Mouse (Mus musculus): ENCODE measurements around the gene Trp53tg5. TPM values are rescaled to one million over a fixed set of nuclear protein-coding genes. Genes with fewer than 3 reads are reported as not detected.

The Trp53tg5 gene
- total RNA-seq, 2 experiments from 2014 or later = not detected

DNA sequence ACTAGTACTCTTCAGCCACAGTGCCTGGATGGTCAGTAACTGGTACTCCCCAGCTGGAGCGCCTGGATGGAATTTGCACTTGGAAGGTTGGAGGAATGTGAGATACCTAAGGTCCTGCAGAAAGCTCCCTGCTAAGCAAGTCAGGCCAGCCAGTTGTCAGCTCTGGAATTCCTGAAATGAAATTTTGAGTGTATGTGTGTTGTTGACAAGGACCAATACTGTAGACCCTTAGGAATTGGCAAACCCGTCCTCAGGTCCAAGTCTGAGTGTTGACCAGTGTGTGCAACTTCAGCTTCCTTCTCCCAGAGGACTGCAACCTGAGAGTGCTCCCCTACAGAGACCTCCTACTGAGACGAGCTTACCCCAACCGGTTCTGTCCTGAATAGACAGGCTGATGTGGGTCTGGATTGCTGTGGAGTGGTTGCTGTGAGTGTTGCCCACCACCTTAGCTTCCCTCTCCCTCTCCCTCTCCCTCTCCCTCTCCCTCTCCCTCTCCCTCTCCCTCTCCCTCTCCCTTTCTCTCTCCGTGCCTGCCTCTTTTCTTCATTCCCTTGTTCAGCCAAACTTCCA, 37.2 kb upstream of the Trp53tg5 start:
- DNase-seq = no peak
- intact Hi-C loops (cut with DNase I) = no loop called here
- Histone ChIP-seq H3K4me3 (no peak overlapping the region), H3K27ac (0 out of 2 replicates have a peak overlapping the region, but pooled peaks have one; percentile 20)
- TF ChIP-seq CTCF (IDR thresholded peaks at IDR 0.05) = no peak

- Histone ChIP-seq H3K27ac (no peak overlapping the region), H3K4me3 (no peak overlapping the region)
- DNase-seq = no peak
- TF ChIP-seq CTCF (IDR thresholded peaks at IDR 0.05) = no peak
- intact Hi-C loops (cut with DNase I) = no loop called here
These were observed 34.3 kb upstream of the Trp53tg5 start for GRCm38 (mm10) chr2:164507811-164508210.

DNA sequence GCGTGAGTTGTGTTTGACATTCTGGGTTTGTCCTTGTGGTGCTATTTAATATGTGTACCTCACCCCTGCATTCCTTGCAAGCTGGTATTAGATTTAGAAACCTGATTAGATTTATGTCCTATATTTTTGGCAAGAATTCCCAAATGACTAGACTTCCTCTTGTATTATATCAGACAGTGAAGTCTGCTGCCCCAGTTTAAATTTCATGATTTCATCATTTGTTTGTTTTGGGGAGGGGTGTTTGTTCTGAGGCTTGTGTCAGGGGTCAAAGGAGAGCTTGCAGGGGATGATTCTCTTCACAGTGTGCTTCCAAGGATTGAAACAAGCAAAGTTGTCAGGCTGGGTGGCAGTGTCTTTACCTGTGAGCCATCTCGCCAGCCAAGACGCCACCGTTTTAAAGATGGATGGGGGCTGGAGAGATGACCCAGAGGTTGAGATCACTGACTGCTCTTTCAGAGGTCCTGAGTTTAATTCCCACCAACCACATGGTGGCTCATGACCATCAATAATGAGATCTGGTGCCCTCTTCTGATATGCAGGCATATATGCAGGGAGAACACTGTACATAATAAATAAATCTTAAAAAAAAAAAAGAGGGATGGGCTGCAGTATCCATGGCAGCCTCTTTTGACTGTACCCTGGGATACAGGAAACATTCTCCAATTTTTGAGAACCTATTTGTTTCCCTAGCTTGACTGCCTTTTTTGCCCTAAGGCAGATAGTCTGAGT, 32.3 kb upstream of the Trp53tg5 start:
- 0 out of 2 replicates have a peak, but pooled peaks have one; percentile 2 for TF ChIP-seq CTCF (IDR thresholded peaks at IDR 0.05)
- Histone ChIP-seq H3K4me3 (no peak overlapping the region), H3K27ac (no peak overlapping the region)
- intact Hi-C loops (cut with DNase I) = no loop called here
- no peak for DNase-seq

GRCm38 (mm10) chr2:164504919-164505318, 31.4 kb upstream of the Trp53tg5 start:
- intact Hi-C loops (cut with DNase I) = no loop called here
- no peak for DNase-seq
- H3K27ac ChIP-seq = no peak overlapping the region
- no peak overlapping the region for H3K4me3 ChIP-seq
- peak; percentile 13; the same call in 1 of the 2 replicates for TF ChIP-seq CTCF (IDR thresholded peaks at IDR 0.05)

DNA sequence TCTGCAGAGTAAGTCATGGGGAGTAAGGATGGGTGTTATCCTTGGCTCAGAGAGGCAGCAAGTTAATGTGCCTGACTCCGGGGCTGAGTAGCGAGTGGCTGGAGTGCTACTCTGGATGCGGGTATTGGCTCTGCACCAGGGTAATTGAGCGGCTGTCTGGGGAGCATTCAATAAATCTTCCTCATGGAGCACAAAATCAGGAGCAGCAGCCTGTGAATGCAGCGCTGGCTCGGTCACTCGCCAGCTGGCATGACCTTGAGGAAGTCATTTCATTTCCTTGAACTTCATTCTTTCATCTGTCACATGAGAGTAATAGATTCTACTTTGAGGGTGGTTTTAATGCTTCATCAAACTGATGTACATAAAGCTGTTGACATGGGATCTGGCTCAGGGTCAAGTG, 27.0 kb upstream of the Trp53tg5 start:
- no peak overlapping the region for H3K27ac ChIP-seq
- intact Hi-C loops (cut with DNase I) = no loop called here
- TF ChIP-seq CTCF (IDR thresholded peaks at IDR 0.05) = no peak
- DNase-seq = no peak
- H3K4me3 ChIP-seq = no peak overlapping the region

GRCm38 (mm10) chr2:164499317-164499716, 25.8 kb upstream of the Trp53tg5 start:
- TF ChIP-seq CTCF (IDR thresholded peaks at IDR 0.05) = peak; percentile 22; the same call in 1 of the 2 replicates
- no peak overlapping the region for H3K27ac ChIP-seq
- intact Hi-C loops (cut with DNase I) = loop anchor here (5.0 kb wide), 1 partner anchor 37 kb away; the partner anchor contains the start of gene Gm20458

DNA sequence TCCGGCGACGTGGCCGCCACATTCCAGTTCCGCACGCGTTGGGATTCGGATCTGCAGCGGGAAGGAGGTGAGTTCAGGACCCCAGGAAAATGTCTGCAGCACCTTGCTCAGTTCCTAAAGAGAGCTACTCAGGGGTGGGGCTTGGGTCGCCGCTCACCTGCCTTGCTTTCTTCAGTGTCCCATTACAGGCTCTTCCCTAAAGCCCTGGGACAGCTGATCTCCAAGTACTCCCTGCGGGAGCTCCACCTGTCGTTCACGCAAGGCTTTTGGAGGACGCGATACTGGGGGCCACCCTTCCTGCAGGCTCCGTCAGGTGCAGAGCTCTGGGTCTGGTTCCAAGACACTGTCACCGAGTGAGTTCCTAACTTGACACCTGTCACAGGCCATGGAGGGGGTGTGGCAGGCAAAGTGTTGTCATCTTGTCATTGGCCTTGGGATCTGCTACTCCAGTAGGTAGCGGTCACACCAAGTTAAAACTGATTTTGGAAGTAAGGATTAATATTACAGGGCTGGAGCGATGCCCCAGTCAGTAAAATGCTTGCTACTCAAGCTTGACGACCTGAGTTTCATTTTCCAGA, 24.3 kb upstream of the Trp53tg5 start:
- Histone ChIP-seq H3K4me3 (peak overlapping the region; percentile 96), H3K27ac (peak overlapping the region; percentile 95)
- TF ChIP-seq CTCF (IDR thresholded peaks at IDR 0.05) = no peak
- DNase-seq = no peak
- intact Hi-C loops (cut with DNase I) = loop anchor here (5.0 kb wide), 1 partner anchor 35 kb away; the partner anchor contains the start of gene Gm20458

More at GRCm38 (mm10) chr2:164499317-164499716, 25.8 kb upstream of the Trp53tg5 start:
- DNase-seq = no peak
- H3K4me3 ChIP-seq = no peak overlapping the region

GRCm38 (mm10) chr2:164496847-164497690, 23.5 kb upstream of the Trp53tg5 start, which contains the start of gene Pigt:
TSS of gene Pigt (plus strand) at chr2:164497520.
- TF ChIP-seq CTCF (IDR thresholded peaks at IDR 0.05) = no peak
- peak; percentile 93 for DNase-seq
- intact Hi-C loops (cut with DNase I) = loop anchor here (5.0 kb wide), 1 partner anchor 35 kb away; the partner anchor contains the start of gene Gm20458
- H3K27ac ChIP-seq = peak within 1 kb of the TSS; percentile 95
- H3K4me3 ChIP-seq = peak within 1 kb of the TSS; percentile 96

DNA sequence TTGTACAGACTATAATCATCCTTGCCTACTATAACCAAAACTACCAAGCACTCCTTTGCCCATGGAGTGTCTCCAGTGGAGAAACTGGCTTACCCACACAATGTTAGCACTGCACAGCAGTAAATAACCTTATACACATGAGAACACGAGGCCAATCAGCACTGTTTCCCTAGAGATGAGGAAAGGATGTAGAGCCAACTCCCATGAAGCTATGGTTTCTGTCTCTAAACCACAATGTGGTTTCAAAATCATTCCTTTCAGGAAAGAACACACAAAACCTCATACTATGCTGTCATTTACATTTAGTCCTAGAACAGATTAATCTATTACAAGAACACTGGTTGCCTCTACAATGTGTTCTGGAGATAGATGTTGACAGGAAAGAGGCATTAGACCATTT, 22.8 kb upstream of the Trp53tg5 start:
- H3K4me3 ChIP-seq = peak overlapping the region; percentile 96
- no peak for TF ChIP-seq CTCF (IDR thresholded peaks at IDR 0.05)
- H3K27ac ChIP-seq = no peak overlapping the region
- intact Hi-C loops (cut with DNase I) = loop anchor here (5.0 kb wide), 1 partner anchor 34 kb away; the partner anchor contains the start of gene Gm20458
- no peak for DNase-seq

- DNase-seq = no peak
- Histone ChIP-seq H3K27ac (no peak overlapping the region), H3K4me3 (no peak overlapping the region)
- no peak for TF ChIP-seq CTCF (IDR thresholded peaks at IDR 0.05)
- intact Hi-C loops (cut with DNase I) = no loop called here
These were observed 20.6 kb upstream of the Trp53tg5 start for GRCm38 (mm10) chr2:164494126-164494525.

DNA sequence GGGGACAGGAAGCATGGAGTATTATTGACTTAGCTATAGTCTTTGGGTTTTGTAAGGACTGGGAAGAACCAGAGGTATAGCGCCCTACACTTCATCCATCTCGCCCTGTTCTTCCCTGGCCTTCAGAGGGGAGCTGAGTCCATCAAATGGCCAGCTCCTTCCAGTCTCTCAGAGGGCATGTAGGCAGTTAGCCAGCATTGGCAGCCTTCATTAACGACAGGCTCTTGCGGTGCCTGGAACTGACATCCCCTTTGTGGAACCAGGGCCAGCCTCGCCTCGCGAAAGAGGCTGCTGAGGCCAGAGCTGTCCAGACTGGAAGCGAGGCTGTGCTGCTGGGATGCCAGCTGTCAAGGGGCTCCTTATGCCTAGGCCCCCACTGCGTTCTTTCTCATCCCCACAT, 14.3 kb upstream of the Trp53tg5 start:
- H3K4me3 ChIP-seq = peak overlapping the region; percentile 91

DNA sequence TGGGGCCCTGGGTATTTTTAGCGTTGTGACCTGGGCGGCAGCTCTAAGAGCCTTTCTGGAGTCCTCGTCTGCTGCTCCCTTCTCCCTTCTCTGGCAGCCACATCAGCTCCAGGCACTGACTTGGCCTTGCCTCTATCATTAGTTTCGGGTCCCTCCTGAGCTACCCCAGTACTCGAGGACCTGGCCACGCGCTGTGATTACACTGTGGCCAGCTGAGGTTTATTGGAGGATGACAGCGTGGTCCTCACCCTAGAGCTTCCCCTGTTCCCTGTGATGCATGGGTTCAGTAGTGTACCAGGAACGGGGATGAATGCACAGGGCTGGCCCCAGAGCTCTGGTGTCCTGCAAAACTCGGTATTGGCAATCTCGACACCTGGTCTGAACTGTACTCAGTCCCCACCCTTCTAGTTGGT, 13.6 kb upstream of the Trp53tg5 start:
- no peak for TF ChIP-seq CTCF (IDR thresholded peaks at IDR 0.05)
- no peak for DNase-seq
- peak overlapping the region; percentile 96 for H3K27ac ChIP-seq
- intact Hi-C loops (cut with DNase I) = no loop called here
- peak overlapping the region; percentile 91 for H3K4me3 ChIP-seq

More for the DNA sequence above, 14.3 kb upstream of the Trp53tg5 start:
- intact Hi-C loops (cut with DNase I) = no loop called here
- DNase-seq = no peak
- H3K27ac ChIP-seq = peak overlapping the region; percentile 96
- no peak for TF ChIP-seq CTCF (IDR thresholded peaks at IDR 0.05)

Data from gastrocnemius, adult 2 months (tissue).